Mouse (Mus musculus): ENCODE data around the gene Mau2. TPM values are rescaled to one million over a fixed set of nuclear protein-coding genes. Genes with fewer than 3 reads are reported as not detected.
"Not testable (repeated sequence)": the region's sequence is repeated elsewhere in the genome, so short reads cannot be mapped to it uniquely, and the experiment has no call there.

Mau2 gene
- polyA plus RNA-seq, 1 experiment from 2014 or later = 49.6 TPM

- H3K9me3 ChIP-seq (ENCODE audit: low read depth, low read length); H3K4me3 ChIP-seq (ENCODE audit: low read depth, low read length); DNase-seq; ATAC-seq (ENCODE audit: insufficient read depth); H3K9ac ChIP-seq; H3K27me3 ChIP-seq (ENCODE audit: insufficient read depth, low read length); H3K4me2 ChIP-seq; H3K4me1 ChIP-seq (ENCODE audit: insufficient read depth); H3K27ac ChIP-seq (ENCODE audit: low read depth): not testable (repeated sequence)
- WGBS = 89% methylated on average over 5 of the region's 5 CpGs
- TF ChIP-seq CTCF (IDR thresholded peaks at IDR 0.05; ENCODE audit: low read depth) = peak; percentile 8; the same call in 1 of the 2 replicates
- H3K36me3 ChIP-seq (ENCODE audit: insufficient read depth) = peaks cover 58% of the 10 kb centered on the region
Observed at GRCm38 (mm10) chr8:70050434-70050833, 7.9 kb upstream of the Mau2 start.

GRCm38 (mm10) chr8:70049662-70050061 lies 7.1 kb upstream of the Mau2 start:
- no peak overlapping the region for H3K9ac ChIP-seq
- H3K9me3 ChIP-seq (ENCODE audit: low read depth, low read length) = no peaks in the 10 kb centered on the region
- no peak overlapping the region for H3K4me3 ChIP-seq (ENCODE audit: low read depth, low read length)
- H3K27ac ChIP-seq (ENCODE audit: low read depth) = no peak overlapping the region
- TF ChIP-seq CTCF (IDR thresholded peaks at IDR 0.05; ENCODE audit: low read depth) = no peak
- ATAC-seq (ENCODE audit: insufficient read depth) (no peak), DNase-seq (no peak)
- H3K27me3 ChIP-seq (ENCODE audit: insufficient read depth, low read length) = no peaks in the 10 kb centered on the region
- peaks cover 50% of the 10 kb centered on the region for H3K36me3 ChIP-seq (ENCODE audit: insufficient read depth)
- H3K4me2 ChIP-seq = no peak overlapping the region
- no peaks in the 10 kb centered on the region for H3K4me1 ChIP-seq (ENCODE audit: insufficient read depth)

GRCm38 (mm10) chr8:70043996-70044395 lies 1.5 kb upstream of the Mau2 start:
- H3K27ac ChIP-seq (ENCODE audit: low read depth) = no peak overlapping the region
- H3K27me3 ChIP-seq (ENCODE audit: insufficient read depth, low read length) = no peaks in the 10 kb centered on the region
- H3K4me1 ChIP-seq (ENCODE audit: insufficient read depth) = peaks cover 9% of the 10 kb centered on the region
- no peak for TF ChIP-seq CTCF (IDR thresholded peaks at IDR 0.05; ENCODE audit: low read depth)
- peaks cover 9% of the 10 kb centered on the region for H3K36me3 ChIP-seq (ENCODE audit: insufficient read depth)
- H3K9ac ChIP-seq = peak overlapping the region; percentile 95
- peak overlapping the region; percentile 98; the same call in 1 of the 2 replicates for H3K4me3 ChIP-seq (ENCODE audit: low read depth, low read length)
- H3K4me2 ChIP-seq = peak overlapping the region; percentile 97
- 85% methylated on average over 5 of the region's 5 CpGs for WGBS
- H3K9me3 ChIP-seq (ENCODE audit: low read depth, low read length) = no peaks in the 10 kb centered on the region
- ATAC-seq (ENCODE audit: insufficient read depth) = no peak
- no peak for DNase-seq

- Histone ChIP-seq H3K4me1 (ENCODE audit: insufficient read depth) (peaks cover 9% of the 10 kb centered on the region), H3K27me3 (ENCODE audit: insufficient read depth, low read length) (no peaks in the 10 kb centered on the region), H3K36me3 (ENCODE audit: insufficient read depth) (no peaks in the 10 kb centered on the region), H3K4me3 (ENCODE audit: low read depth, low read length) (peak overlapping the region; percentile 98), H3K27ac (ENCODE audit: low read depth) (peak overlapping the region; percentile 80), H3K4me2 (peak overlapping the region; percentile 97), H3K9ac (peak overlapping the region; percentile 95), H3K9me3 (ENCODE audit: low read depth, low read length) (no peaks in the 10 kb centered on the region)
- WGBS = under 1% methylated on average over 47 of the region's 47 CpGs
- no peak for DNase-seq
- peak; percentile 42 for ATAC-seq (ENCODE audit: insufficient read depth)
- TF ChIP-seq CTCF (IDR thresholded peaks at IDR 0.05; ENCODE audit: low read depth) = no peak
Observed at GRCm38 (mm10) chr8:70041885-70042546, 518 bp downstream of the Mau2 start.

GRCm38 (mm10) chr8:70037994-70038393 lies 4.5 kb downstream of the Mau2 start:
- H3K4me2 ChIP-seq = no peak overlapping the region
- no peak for ATAC-seq (ENCODE audit: insufficient read depth)
- no peak overlapping the region for H3K4me3 ChIP-seq (ENCODE audit: low read depth, low read length)
- H3K9me3 ChIP-seq (ENCODE audit: low read depth, low read length) = no peaks in the 10 kb centered on the region
- no peaks in the 10 kb centered on the region for H3K27me3 ChIP-seq (ENCODE audit: insufficient read depth, low read length)
- WGBS = 90% methylated on average over 1 of the region's 1 CpGs
- H3K27ac ChIP-seq (ENCODE audit: low read depth) = no peak overlapping the region
- H3K4me1 ChIP-seq (ENCODE audit: insufficient read depth) = peaks cover 9% of the 10 kb centered on the region
- no peak for DNase-seq
- no peak for TF ChIP-seq CTCF (IDR thresholded peaks at IDR 0.05; ENCODE audit: low read depth)
- no peak overlapping the region for H3K9ac ChIP-seq
- H3K36me3 ChIP-seq (ENCODE audit: insufficient read depth) = peaks cover 4% of the 10 kb centered on the region; the same call in 1 of the 2 replicates

- Histone ChIP-seq H3K9me3 (ENCODE audit: low read depth, low read length) (no peaks in the 10 kb centered on the region), H3K9ac (no peak overlapping the region), H3K27ac (ENCODE audit: low read depth) (no peak overlapping the region), H3K4me1 (ENCODE audit: insufficient read depth) (no peaks in the 10 kb centered on the region), H3K36me3 (ENCODE audit: insufficient read depth) (peaks cover 66% of the 10 kb centered on the region), H3K4me3 (ENCODE audit: low read depth, low read length) (no peak overlapping the region), H3K4me2 (no peak overlapping the region), H3K27me3 (ENCODE audit: insufficient read depth, low read length) (no peaks in the 10 kb centered on the region)
- DNase-seq (no peak), ATAC-seq (ENCODE audit: insufficient read depth) (no peak)
- no peak for TF ChIP-seq CTCF (IDR thresholded peaks at IDR 0.05; ENCODE audit: low read depth)
- WGBS = 90% methylated on average over 1 of the region's 1 CpGs
Observed at GRCm38 (mm10) chr8:70030255-70030654, 12.3 kb downstream of the Mau2 start.

- Histone ChIP-seq H3K27me3 (ENCODE audit: insufficient read depth, low read length) (no peaks in the 10 kb centered on the region), H3K4me2 (no peak overlapping the region), H3K4me1 (ENCODE audit: insufficient read depth) (no peaks in the 10 kb centered on the region), H3K9ac (no peak overlapping the region), H3K36me3 (ENCODE audit: insufficient read depth) (peaks cover 100% of the 10 kb centered on the region), H3K9me3 (ENCODE audit: low read depth, low read length) (no peaks in the 10 kb centered on the region), H3K27ac (ENCODE audit: low read depth) (no peak overlapping the region), H3K4me3 (ENCODE audit: low read depth, low read length) (no peak overlapping the region)
- TF ChIP-seq CTCF (IDR thresholded peaks at IDR 0.05; ENCODE audit: low read depth) = no peak
- ATAC-seq (ENCODE audit: insufficient read depth) = no peak
- 89% methylated on average over 2 of the region's 2 CpGs for WGBS
- no peak for DNase-seq
Observed at GRCm38 (mm10) chr8:70026151-70026550, 16.4 kb downstream of the Mau2 start.
